Mouse (Mus musculus): Measurements from ENCODE around the gene Gramd1c. TPM values are rescaled to one million over a fixed set of nuclear protein-coding genes. Genes with fewer than 3 reads are reported as not detected.

The Gramd1c gene
- polyA plus RNA-seq (2017; shearing (Covaris generic)): 2.6 TPM

DNA sequence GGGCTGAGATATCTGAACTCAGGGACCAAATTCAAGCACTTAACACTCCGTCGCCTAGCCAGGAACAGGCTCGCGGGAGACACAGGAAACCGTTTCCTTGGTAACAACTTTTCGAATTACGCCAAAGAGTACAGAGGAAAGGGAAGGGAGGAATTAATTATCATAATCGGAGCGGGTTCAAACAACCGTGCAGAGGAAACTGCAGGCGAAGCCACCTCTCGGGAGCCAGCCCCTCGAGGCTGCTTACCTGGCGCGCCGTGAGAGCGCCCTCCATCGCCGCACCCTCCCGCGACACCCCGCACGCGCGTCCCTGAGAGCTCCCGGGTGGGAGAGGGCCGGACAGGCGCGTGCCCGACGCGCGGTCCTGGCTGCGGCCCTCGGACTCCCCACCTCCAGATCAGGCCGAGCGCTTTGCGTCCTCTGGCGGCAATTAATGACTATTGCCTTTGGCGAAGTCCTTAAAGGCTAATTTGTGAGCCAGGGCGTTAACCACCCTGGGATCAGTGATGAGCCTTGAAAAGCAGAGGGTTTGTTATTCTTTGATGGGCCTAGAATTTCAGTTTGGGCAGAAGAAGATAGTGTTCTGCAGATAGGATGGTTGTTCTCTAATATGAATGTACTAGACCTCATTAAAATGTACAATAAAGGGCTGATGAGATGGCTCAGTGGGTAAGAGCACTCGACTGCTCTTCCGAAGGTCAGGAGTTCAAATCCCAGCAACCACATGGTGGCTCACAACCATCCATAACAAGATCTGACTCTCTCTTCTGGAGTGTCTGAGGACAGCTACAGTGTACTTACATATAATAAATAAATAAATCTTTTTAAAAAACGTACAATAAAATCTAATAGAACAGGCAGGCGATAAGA lies at the start of gene Gramd1c:
Gene Gramd1c, minus strand, starts transcription at position 321 of the 870 bp plus-strand sequence.

DNA sequence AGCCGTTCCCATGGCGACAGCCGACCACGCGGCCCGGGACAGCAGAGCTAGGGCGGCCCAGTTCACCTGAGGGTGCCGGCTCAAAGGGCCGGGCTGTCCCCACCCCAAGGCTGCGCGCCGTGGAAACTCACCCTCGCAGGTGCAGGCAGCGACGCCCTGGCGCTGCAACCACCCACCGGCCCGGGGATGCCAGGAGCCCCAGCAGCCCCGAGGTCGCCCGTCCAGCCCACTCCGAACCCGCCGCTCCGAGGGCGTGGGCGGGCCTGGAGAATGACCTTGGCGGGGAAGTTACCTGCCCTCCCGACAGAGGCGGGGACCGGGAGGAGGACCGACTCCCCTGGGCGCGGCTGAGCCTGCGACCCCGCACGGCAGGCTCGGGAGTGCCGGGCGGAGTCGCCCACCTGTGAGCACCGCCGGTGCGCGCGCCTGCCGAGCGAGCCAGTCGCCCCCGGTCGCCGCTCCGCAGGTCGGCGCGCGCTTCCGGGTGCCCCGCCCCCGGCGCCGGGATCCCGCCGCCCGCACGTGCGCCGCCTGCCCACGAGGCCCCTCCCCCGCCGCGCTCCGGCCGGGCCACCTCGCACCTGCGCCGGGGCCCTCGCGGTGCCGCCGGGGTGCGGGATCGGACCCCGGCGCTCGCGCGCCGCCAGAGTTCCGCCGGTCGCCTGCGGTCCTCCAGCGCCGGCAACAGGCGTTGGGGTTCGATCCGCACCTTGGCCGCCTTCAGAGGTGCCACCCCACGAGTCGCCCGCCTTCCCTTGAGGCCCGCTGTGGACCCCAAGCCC lies 83.6 kb downstream of the Gramd1c start, which contains the start of gene Zdhhc23:
Gene Zdhhc23, minus strand, starts transcription at position 464 of the 782 bp plus-strand sequence.

Other genes with a start within 250 kb of the Gramd1c start
- 7.6 TPM for gene Ccdc191, start 173.5 kb downstream of the Gramd1c start, polyA plus RNA-seq (2017; shearing (Covaris generic))
- gene Qtrt2, start 136.5 kb downstream of the Gramd1c start, polyA plus RNA-seq (2017; shearing (Covaris generic)): 21.5 TPM
- gene Zdhhc23, start 83.6 kb downstream of the Gramd1c start, polyA plus RNA-seq (2017; shearing (Covaris generic)): 9.8 TPM
- 22.9 TPM for gene Atp6v1a, start 76.4 kb upstream of the Gramd1c start, polyA plus RNA-seq (2017; shearing (Covaris generic))
- 70.6 TPM for gene Naa50, start 76.5 kb upstream of the Gramd1c start, polyA plus RNA-seq (2017; shearing (Covaris generic))
- 6.4 TPM for gene Usf3, start 109.9 kb upstream of the Gramd1c start, polyA plus RNA-seq (2017; shearing (Covaris generic))

All from naive thymus-derived CD4-positive, alpha-beta T cell, adult 5 months (primary cell).